Mouse (Mus musculus): ENCODE data around the gene Ptprm. TPM values are rescaled to one million over a fixed set of nuclear protein-coding genes. Genes with fewer than 3 reads are reported as not detected.

Gene Ptprm
- polyA plus RNA-seq, 1 experiment: 20.1 TPM

- TF ChIP-seq POLR2A (IDR thresholded peaks at IDR 0.05; ENCODE audit: borderline replicate concordance, extremely low read depth, insufficient read depth, insufficient read length, poor library complexity, severe bottlenecking): no peak
- TF ChIP-seq CTCF (IDR thresholded peaks at IDR 0.05; ENCODE audit: borderline replicate concordance, extremely low read depth, insufficient read depth, insufficient read length): no peak
- peak; percentile 68 for DNase-seq (ENCODE audit: low read depth)
These were observed 463.0 kb downstream of the Ptprm start for GRCm38 (mm10) chr17:66891067-66891862.

GRCm38 (mm10) chr17:66882304-66882703 lies 472.0 kb downstream of the Ptprm start:
- TF ChIP-seq CTCF (IDR thresholded peaks at IDR 0.05; ENCODE audit: borderline replicate concordance, extremely low read depth, insufficient read depth, insufficient read length) (no peak), POLR2A (IDR thresholded peaks at IDR 0.05; ENCODE audit: borderline replicate concordance, extremely low read depth, insufficient read depth, insufficient read length, poor library complexity, severe bottlenecking) (no peak)

GRCm38 (mm10) chr17:66880969-66881701 lies 473.1 kb downstream of the Ptprm start:
- TF ChIP-seq CTCF (IDR thresholded peaks at IDR 0.05; ENCODE audit: borderline replicate concordance, extremely low read depth, insufficient read depth, insufficient read length): no peak
- no peak for TF ChIP-seq POLR2A (IDR thresholded peaks at IDR 0.05; ENCODE audit: borderline replicate concordance, extremely low read depth, insufficient read depth, insufficient read length, poor library complexity, severe bottlenecking)
- no peak for DNase-seq (ENCODE audit: low read depth)

More at GRCm38 (mm10) chr17:66882304-66882703, 472.0 kb downstream of the Ptprm start:
- DNase-seq (ENCODE audit: low read depth): no peak

GRCm38 (mm10) chr17:66879151-66879550 lies 475.1 kb downstream of the Ptprm start:
- no peak for DNase-seq (ENCODE audit: low read depth)
- no peak for TF ChIP-seq POLR2A (IDR thresholded peaks at IDR 0.05; ENCODE audit: borderline replicate concordance, extremely low read depth, insufficient read depth, insufficient read length, poor library complexity, severe bottlenecking)
- no peak for TF ChIP-seq CTCF (IDR thresholded peaks at IDR 0.05; ENCODE audit: borderline replicate concordance, extremely low read depth, insufficient read depth, insufficient read length)

GRCm38 (mm10) chr17:66877582-66877981 lies 476.7 kb downstream of the Ptprm start:
- DNase-seq (ENCODE audit: low read depth): peak; percentile 58
- no peak for TF ChIP-seq CTCF (IDR thresholded peaks at IDR 0.05; ENCODE audit: borderline replicate concordance, extremely low read depth, insufficient read depth, insufficient read length)
- no peak for TF ChIP-seq POLR2A (IDR thresholded peaks at IDR 0.05; ENCODE audit: borderline replicate concordance, extremely low read depth, insufficient read depth, insufficient read length, poor library complexity, severe bottlenecking)

GRCm38 (mm10) chr17:66874810-66875209 lies 479.4 kb downstream of the Ptprm start:
- TF ChIP-seq POLR2A (IDR thresholded peaks at IDR 0.05; ENCODE audit: borderline replicate concordance, extremely low read depth, insufficient read depth, insufficient read length, poor library complexity, severe bottlenecking) (no peak), CTCF (IDR thresholded peaks at IDR 0.05; ENCODE audit: borderline replicate concordance, extremely low read depth, insufficient read depth, insufficient read length) (no peak)
- peak; percentile 85 for DNase-seq (ENCODE audit: low read depth)

GRCm38 (mm10) chr17:66871396-66871795 lies 482.9 kb downstream of the Ptprm start:
- TF ChIP-seq CTCF (IDR thresholded peaks at IDR 0.05; ENCODE audit: borderline replicate concordance, extremely low read depth, insufficient read depth, insufficient read length) (no peak), POLR2A (IDR thresholded peaks at IDR 0.05; ENCODE audit: borderline replicate concordance, extremely low read depth, insufficient read depth, insufficient read length, poor library complexity, severe bottlenecking) (no peak)
- no peak for DNase-seq (ENCODE audit: low read depth)

- peak; percentile 93 for DNase-seq (ENCODE audit: low read depth)
- TF ChIP-seq CTCF (IDR thresholded peaks at IDR 0.05; ENCODE audit: borderline replicate concordance, extremely low read depth, insufficient read depth, insufficient read length) (no peak), POLR2A (IDR thresholded peaks at IDR 0.05; ENCODE audit: borderline replicate concordance, extremely low read depth, insufficient read depth, insufficient read length, poor library complexity, severe bottlenecking) (no peak)
These were observed 484.7 kb downstream of the Ptprm start for GRCm38 (mm10) chr17:66869581-66870002.

- no peak for DNase-seq (ENCODE audit: low read depth)
- no peak for TF ChIP-seq CTCF (IDR thresholded peaks at IDR 0.05; ENCODE audit: borderline replicate concordance, extremely low read depth, insufficient read depth, insufficient read length)
- no peak for TF ChIP-seq POLR2A (IDR thresholded peaks at IDR 0.05; ENCODE audit: borderline replicate concordance, extremely low read depth, insufficient read depth, insufficient read length, poor library complexity, severe bottlenecking)
These were observed 489.8 kb downstream of the Ptprm start for GRCm38 (mm10) chr17:66864441-66864840.

- no peak for TF ChIP-seq CTCF (IDR thresholded peaks at IDR 0.05; ENCODE audit: borderline replicate concordance, extremely low read depth, insufficient read depth, insufficient read length)
- TF ChIP-seq POLR2A (IDR thresholded peaks at IDR 0.05; ENCODE audit: borderline replicate concordance, extremely low read depth, insufficient read depth, insufficient read length, poor library complexity, severe bottlenecking): no peak
- no peak for DNase-seq (ENCODE audit: low read depth)
These were observed 492.7 kb downstream of the Ptprm start for GRCm38 (mm10) chr17:66861557-66861956.

GRCm38 (mm10) chr17:66858757-66859156 lies 495.5 kb downstream of the Ptprm start:
- DNase-seq (ENCODE audit: low read depth): no peak
- TF ChIP-seq POLR2A (IDR thresholded peaks at IDR 0.05; ENCODE audit: borderline replicate concordance, extremely low read depth, insufficient read depth, insufficient read length, poor library complexity, severe bottlenecking): no peak
- TF ChIP-seq CTCF (IDR thresholded peaks at IDR 0.05; ENCODE audit: borderline replicate concordance, extremely low read depth, insufficient read depth, insufficient read length): no peak

Measured in brain, embryonic 14.5 days (tissue).